Mouse (Mus musculus) adrenal gland, postnatal 4 days (tissue): ENCODE data around the gene Myo10. TPM values are rescaled to one million over a fixed set of nuclear protein-coding genes. Genes with fewer than 3 reads are reported as not detected.

ENCODE experiments used
- DNase-seq, 2 experiments: peaks; one replicate each; pipeline ENCODE4 v3.0.0; 2021 to 2022; ENCODE audit warnings: low spot score in 2 of 2, mixed read lengths in 2 of 2
- total RNA-seq, 2 experiments: library from RNA; stranded (reverse); gene quantifications; 2 replicates each; pipeline ENCODE4 v1.2.3; 2021

Gene Myo10
- total RNA-seq, 2 experiments from 2014 or later, result 87.7 to 91.2 TPM

- no peak for DNase-seq
These were observed 96.9 kb downstream of the Myo10 start for GRCm38 (mm10) chr15:25719270-25719669.

- no peak for DNase-seq
These were observed 97.9 kb downstream of the Myo10 start for GRCm38 (mm10) chr15:25720263-25720662.

GRCm38 (mm10) chr15:25723281-25724113, 101.2 kb downstream of the Myo10 start:
- no peak for DNase-seq

GRCm38 (mm10) chr15:25724549-25724948, 102.2 kb downstream of the Myo10 start:
- DNase-seq, result no peak

- peak in 1 of 2 experiments; percentile 17 for DNase-seq
These were observed 104.5 kb downstream of the Myo10 start for GRCm38 (mm10) chr15:25726814-25727213.

- DNase-seq, result no peak
These were observed 106.2 kb downstream of the Myo10 start for GRCm38 (mm10) chr15:25728501-25728900.

- no peak for DNase-seq
These were observed 108.7 kb downstream of the Myo10 start for GRCm38 (mm10) chr15:25731053-25731452.

- no peak for DNase-seq
These were observed 110.6 kb downstream of the Myo10 start for GRCm38 (mm10) chr15:25732758-25733428.

GRCm38 (mm10) chr15:25733739-25734430, 111.6 kb downstream of the Myo10 start:
- DNase-seq, result no peak

GRCm38 (mm10) chr15:25736531-25736930, 114.2 kb downstream of the Myo10 start:
- DNase-seq, result no peak

GRCm38 (mm10) chr15:25740271-25740670, 117.9 kb downstream of the Myo10 start:
- DNase-seq, result no peak

- DNase-seq, result no peak
These were observed 119.9 kb downstream of the Myo10 start for GRCm38 (mm10) chr15:25742196-25742595.

GRCm38 (mm10) chr15:25751510-25751909, 129.2 kb downstream of the Myo10 start:
- DNase-seq, result no peak

- DNase-seq, result no peak
These were observed 130.3 kb downstream of the Myo10 start for GRCm38 (mm10) chr15:25752597-25752996.

- DNase-seq, result no peak
These were observed 130.7 kb downstream of the Myo10 start for GRCm38 (mm10) chr15:25753003-25753402.

GRCm38 (mm10) chr15:25753878-25754277, 131.6 kb downstream of the Myo10 start:
- DNase-seq, result no peak

- DNase-seq, result no peak
These were observed 132.1 kb downstream of the Myo10 start for GRCm38 (mm10) chr15:25754342-25754951.

- no peak for DNase-seq
These were observed 133.2 kb downstream of the Myo10 start for GRCm38 (mm10) chr15:25755536-25755935.

- DNase-seq, result no peak
These were observed 133.7 kb downstream of the Myo10 start for GRCm38 (mm10) chr15:25756072-25756471.

- DNase-seq, result no peak
These were observed 135.7 kb downstream of the Myo10 start for GRCm38 (mm10) chr15:25758037-25758436.

GRCm38 (mm10) chr15:25758500-25759086, 136.3 kb downstream of the Myo10 start:
- DNase-seq, result no peak
